Mouse (Mus musculus) neural tube, embryonic 15.5 days (tissue): Measurements from ENCODE around the gene Gchfr. TPM values are rescaled to one million over a fixed set of nuclear protein-coding genes. Genes with fewer than 3 reads are reported as not detected.

ENCODE experiments used
- ATAC-seq: fragments of 200-750 bp; cut with Nextera tagmentation; 2 replicates; pipeline ENCODE4 v1.8.0; 2017; ENCODE audit warnings: mild to moderate bottlenecking, moderate TSS enrichment, moderate library complexity; ENCODE audit not compliant: low FRiP score
- H3K27ac ChIP-seq: fragments of 300-500 bp; sonication (generic); replicated peaks from 2 replicates; pipeline ENCODE4 v1.5.1; 2015; ENCODE audit warnings: mild to moderate bottlenecking, inconsistent platforms
- H3K27me3 ChIP-seq: fragments of 300-500 bp; sonication (generic); replicated peaks from 2 replicates; pipeline ENCODE4 v1.6.1; 2015; ENCODE audit warnings: inconsistent platforms
- H3K36me3 ChIP-seq: fragments of 300-500 bp; sonication (generic); 2 replicates; pipeline ENCODE4 v1.6.1; 2015; ENCODE audit warnings: inconsistent platforms
- H3K4me1 ChIP-seq: fragments of 300-500 bp; sonication (generic); 2 replicates; pipeline ENCODE4 v1.6.1; 2015; ENCODE audit warnings: inconsistent platforms
- H3K4me2 ChIP-seq: fragments of 300-500 bp; sonication (generic); 2 replicates; pipeline ENCODE4 v1.6.1; 2015; ENCODE audit warnings: inconsistent platforms, mild to moderate bottlenecking, moderate library complexity
- H3K4me3 ChIP-seq: fragments of 300-500 bp; sonication (generic); replicated peaks from 2 replicates; pipeline ENCODE4 v1.5.1; 2015; ENCODE audit warnings: mild to moderate bottlenecking, inconsistent platforms
- H3K9ac ChIP-seq: fragments of 300-500 bp; sonication (generic); replicated peaks from 2 replicates; pipeline ENCODE4 v1.6.1; 2015; ENCODE audit warnings: mild to moderate bottlenecking, inconsistent platforms
- H3K9me3 ChIP-seq: fragments of 300-500 bp; sonication (generic); replicated peaks from 2 replicates; pipeline ENCODE4 v1.6.1; 2016; ENCODE audit warnings: inconsistent platforms
- WGBS: fragments of 180-500 bp; shearing (Covaris S2); methylation state at CpG from one replicate; pipeline ENCODE4 v1.1.7; 2015; ENCODE audit warnings: mixed read lengths; 5-methylcytosine and 5-hydroxymethylcytosine counted together
- polyA plus RNA-seq: library from polyadenylated mRNA; unstranded; fragments of >200 nt; fragmentation: Nextera tagmentation; extraction: Ambion mirVana; gene quantifications from 2 replicates; pipeline ENCODE4 v1.2.1, GENCODE M21; 2015

Gene Gchfr
- polyA plus RNA-seq, 1 experiment from 2014 or later: 4.6 TPM

DNA sequence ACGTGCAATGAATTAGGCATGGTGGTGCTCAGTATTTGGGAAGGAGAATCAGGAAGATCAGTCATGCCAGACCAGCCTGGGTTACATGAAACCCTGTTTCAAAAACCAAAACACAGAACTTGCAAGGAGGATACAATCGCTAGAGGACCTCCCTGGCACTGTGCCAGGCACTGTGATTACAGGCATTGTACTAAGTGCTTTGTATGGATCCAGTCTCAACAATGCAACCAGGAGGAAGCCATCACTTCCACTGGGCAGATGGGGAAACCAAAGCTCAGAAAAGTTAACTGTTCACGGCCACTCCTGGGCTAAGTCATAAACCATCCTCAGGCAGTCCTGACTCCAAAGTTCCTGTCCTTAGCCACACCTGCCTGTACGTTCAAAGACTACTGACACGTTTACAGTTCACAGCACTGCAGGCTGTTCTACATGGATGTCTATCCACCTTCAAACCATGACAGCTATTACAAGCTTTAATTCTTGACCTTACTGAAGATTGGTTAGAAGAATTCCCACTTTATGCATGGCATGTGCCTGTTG lies 35.4 kb downstream of the Gchfr start:
- ATAC-seq: no peak
- Histone ChIP-seq H3K4me3 (no peak overlapping the region), H3K9me3 (no peaks in the 10 kb centered on the region)

DNA sequence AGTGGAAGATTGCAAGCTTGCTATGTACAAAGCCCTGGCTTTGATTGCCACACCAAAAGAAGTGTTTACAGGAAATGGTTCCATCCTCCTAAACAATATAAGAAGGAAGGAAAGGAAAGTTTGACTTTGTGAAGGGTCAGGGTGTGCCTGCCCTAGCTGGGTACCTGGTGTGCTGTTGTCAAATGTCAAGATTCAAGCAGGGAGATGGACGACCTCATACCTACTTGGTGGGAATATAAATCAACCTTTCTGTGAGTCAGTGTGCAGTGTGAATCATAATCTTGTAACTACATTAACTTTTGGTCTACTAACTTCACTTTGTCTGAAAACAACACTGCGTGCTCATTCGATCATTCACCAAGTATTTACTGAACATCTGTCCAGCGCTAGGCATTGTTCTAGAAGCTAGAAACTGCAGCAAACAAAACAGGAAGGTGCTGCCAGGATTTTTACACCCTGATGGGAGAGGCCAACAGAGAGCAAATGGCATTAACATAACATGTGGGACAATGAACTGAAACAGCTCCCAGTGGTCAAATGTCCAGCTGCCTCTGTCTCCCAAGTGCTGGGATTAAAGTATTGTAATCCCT lies 36.4 kb downstream of the Gchfr start:
- no peaks in the 10 kb centered on the region for H3K27me3 ChIP-seq
- peaks cover 26% of the 10 kb centered on the region for H3K4me1 ChIP-seq
- H3K36me3 ChIP-seq: no peaks in the 10 kb centered on the region
- no peaks in the 10 kb centered on the region for H3K9me3 ChIP-seq
- H3K4me3 ChIP-seq: no peak overlapping the region
- no peak for ATAC-seq
- H3K9ac ChIP-seq: no peak overlapping the region
- no peak overlapping the region for H3K27ac ChIP-seq
- H3K4me2 ChIP-seq: no peak overlapping the region
- WGBS: 75% methylated on average over 4 of the region's 4 CpGs

More for the DNA sequence above, 35.4 kb downstream of the Gchfr start:
- no peak overlapping the region for H3K27ac ChIP-seq
- H3K4me1 ChIP-seq: peaks cover 32% of the 10 kb centered on the region
- no peaks in the 10 kb centered on the region for H3K27me3 ChIP-seq
- H3K4me2 ChIP-seq: no peak overlapping the region
- no peaks in the 10 kb centered on the region for H3K36me3 ChIP-seq
- no peak overlapping the region for H3K9ac ChIP-seq
- WGBS: 53% methylated on average over 5 of the region's 5 CpGs

DNA sequence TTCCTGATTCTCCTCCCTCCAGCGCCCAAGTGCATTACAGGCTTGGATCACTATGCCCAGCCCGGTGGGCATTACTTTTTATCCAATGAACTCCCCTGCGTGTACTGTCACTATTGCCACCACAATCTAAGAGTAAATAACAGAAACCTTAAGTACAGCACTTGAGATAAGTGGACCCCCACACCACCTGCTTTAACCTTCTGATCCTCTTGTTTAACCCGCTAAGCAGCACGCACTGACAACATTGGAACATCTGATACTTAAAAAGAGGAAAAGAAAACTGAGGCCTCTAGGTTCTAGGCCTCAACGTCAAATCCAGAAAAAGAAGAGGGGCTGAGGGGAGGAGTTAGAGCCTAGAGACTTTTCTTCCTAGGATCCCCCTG lies 40.4 kb downstream of the Gchfr start:
- Histone ChIP-seq H3K27me3 (no peaks in the 10 kb centered on the region), H3K4me2 (peak overlapping the region; percentile 69), H3K4me1 (peaks cover 34% of the 10 kb centered on the region), H3K9me3 (no peaks in the 10 kb centered on the region), H3K36me3 (peaks cover 19% of the 10 kb centered on the region), H3K27ac (peak overlapping the region; percentile 87), H3K9ac (peak overlapping the region; percentile 65), H3K4me3 (peak overlapping the region; percentile 84)
- peak; percentile 0 for ATAC-seq
- 26% methylated on average over 6 of the region's 6 CpGs for WGBS

DNA sequence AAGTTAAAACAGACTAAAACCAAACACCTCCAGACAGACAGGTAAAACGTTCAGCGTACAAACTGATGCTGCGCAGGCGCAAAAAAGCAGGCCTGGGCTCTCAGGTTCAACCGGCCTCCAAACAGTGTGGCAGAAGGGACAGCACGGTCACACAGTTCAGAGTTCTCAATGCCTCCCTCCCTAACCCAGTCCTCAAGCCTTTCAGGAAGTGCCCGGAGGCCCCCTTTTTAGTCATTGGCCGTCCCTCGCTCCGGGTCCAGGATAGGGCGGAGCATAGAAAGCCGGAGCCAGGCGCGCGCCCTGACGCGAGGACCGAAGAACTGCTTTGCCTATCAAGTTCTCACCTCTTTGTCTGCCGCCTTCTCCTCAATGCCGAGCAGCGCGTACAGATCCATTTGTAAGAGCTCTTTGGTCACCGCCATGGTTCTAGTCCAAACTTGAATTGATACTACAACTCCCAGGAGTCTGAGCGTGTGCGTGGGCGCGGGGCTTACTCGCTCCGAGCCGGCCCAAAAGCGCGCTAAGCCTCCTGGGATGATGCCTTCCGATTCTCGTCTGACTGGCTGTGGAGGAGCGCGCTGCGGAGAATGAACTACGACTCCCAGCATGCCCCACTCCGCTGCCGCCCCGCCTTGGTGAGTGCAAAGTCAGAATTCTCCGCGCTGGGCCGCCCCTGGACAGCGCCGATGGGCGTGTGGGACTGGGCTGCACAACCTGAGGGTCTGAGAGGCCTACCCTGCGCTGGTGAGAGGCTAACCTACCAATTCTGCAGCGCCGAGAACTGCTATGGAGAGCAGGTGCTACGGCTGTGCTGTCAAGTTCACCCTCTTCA lies 41.0 kb downstream of the Gchfr start, which contains the start of the genes Zfyve19 and Dnajc17:
Gene Zfyve19 (plus strand): TSS at position 274 of the 832 bp plus-strand sequence.
Gene Dnajc17 (minus strand): TSS at position 452 of the 832 bp plus-strand sequence.
- Histone ChIP-seq H3K4me2 (peak within 1 kb of the TSS; percentile 69), H3K27ac (peak within 1 kb of the TSS; percentile 87), H3K36me3 (peaks cover 23% of the 10 kb centered on the region), H3K4me3 (peak within 1 kb of the TSS; percentile 84), H3K27me3 (no peaks in the 10 kb centered on the region), H3K9me3 (no peaks in the 10 kb centered on the region), H3K4me1 (peaks cover 30% of the 10 kb centered on the region), H3K9ac (peak within 1 kb of the TSS; percentile 76)
- WGBS: under 1% methylated on average over 51 of the region's 51 CpGs
- peak; percentile 96 for ATAC-seq

DNA sequence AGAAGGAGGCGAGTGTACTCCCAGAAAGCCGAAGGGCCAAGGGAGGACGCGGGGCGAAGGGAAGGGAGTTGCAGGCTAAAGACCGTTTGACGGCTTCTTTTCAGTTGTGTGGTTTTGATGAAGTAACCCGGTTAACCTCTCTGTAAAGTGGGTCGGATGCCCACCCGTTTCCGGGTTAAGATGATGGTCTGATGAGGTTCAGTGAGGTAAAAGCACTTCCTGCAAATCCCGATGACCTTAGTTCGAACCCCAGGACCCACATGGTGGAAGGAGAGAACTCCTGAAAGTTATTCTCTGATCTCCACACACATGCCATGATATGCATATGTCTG lies 41.6 kb downstream of the Gchfr start:
- no peaks in the 10 kb centered on the region for H3K27me3 ChIP-seq
- H3K4me3 ChIP-seq: peak overlapping the region; percentile 84
- no peak; the same call in 1 of the 2 replicates for ATAC-seq
- H3K36me3 ChIP-seq: peaks cover 23% of the 10 kb centered on the region
- H3K4me2 ChIP-seq: peak overlapping the region; percentile 63
- no peaks in the 10 kb centered on the region for H3K9me3 ChIP-seq
- peak overlapping the region; percentile 87 for H3K27ac ChIP-seq
- H3K9ac ChIP-seq: peak overlapping the region; percentile 76
- 2% methylated on average over 13 of the region's 13 CpGs for WGBS
- H3K4me1 ChIP-seq: peaks cover 30% of the 10 kb centered on the region

Other genes with a start within 250 kb of the Gchfr start
- gene Chst14, start 241.3 kb upstream of the Gchfr start, polyA plus RNA-seq: 6.1 and 9.3 TPM in 2 replicates
- gene Ccdc32, start 138.4 kb upstream of the Gchfr start, polyA plus RNA-seq: 40.7 and 41.2 TPM in 2 replicates
- gene Rpusd2, start 133.0 kb upstream of the Gchfr start, polyA plus RNA-seq: 3.7 and 4.5 TPM in 2 replicates
- gene Knl1, start 120.7 kb upstream of the Gchfr start, polyA plus RNA-seq: 5.2 and 20.1 TPM in 2 replicates
- gene Rad51, start 55.0 kb upstream of the Gchfr start, polyA plus RNA-seq: 7.3 and 17.3 TPM in 2 replicates
- gene Rmdn3, start 10.7 kb upstream of the Gchfr start, polyA plus RNA-seq: 47.7 and 49.0 TPM in 2 replicates
- gene Gm14137, start 6.7 kb downstream of the Gchfr start, polyA plus RNA-seq: 0.69 and 0.78 TPM in 2 replicates
- gene Zfyve19, start 40.8 kb downstream of the Gchfr start, polyA plus RNA-seq: 64.2 and 68.0 TPM in 2 replicates
- gene Dnajc17, start 41.0 kb downstream of the Gchfr start, polyA plus RNA-seq: 23.9 and 26.1 TPM in 2 replicates
- gene Ppp1r14d, start 62.1 kb downstream of the Gchfr start, polyA plus RNA-seq: 0.40 TPM in 1 of 2 replicates, not detected in the other
- 0.49 and 11.0 TPM in 2 replicates for gene Spint1, start 69.6 kb downstream of the Gchfr start, polyA plus RNA-seq
- 39.5 and 46.6 TPM in 2 replicates for gene Rhov, start 103.5 kb downstream of the Gchfr start, polyA plus RNA-seq
- gene Vps18, start 121.0 kb downstream of the Gchfr start, polyA plus RNA-seq: 23.7 and 23.8 TPM in 2 replicates
- gene Dll4, start 158.0 kb downstream of the Gchfr start, polyA plus RNA-seq: 3.9 and 10.4 TPM in 2 replicates
- gene Chac1, start 183.5 kb downstream of the Gchfr start, polyA plus RNA-seq: 11.3 and 12.1 TPM in 2 replicates